In genomic region chr13:99040171-99040570, GRCm38 (mm10) we compare ENCODE assay signal across 24 mouse cellular contexts. TPM values are rescaled to one million over a fixed set of nuclear protein-coding genes. Genes with fewer than 3 reads are reported as not detected.
"Had no signal": no experiment of that assay in that cellular context is flagged by ENCODE, and none has a peak within 500 bp of the region (broad histone marks: within the 10 kb centered on the region; RNA-seq: fewer than 3 reads in every experiment).

No protein-coding gene starts in this region.

- H3K9me3 ChIP-seq: limb, embryonic 12.5 days; neural tube, embryonic 15.5 days; stomach, embryonic 15.5 days had no signal

- H3K4me2 ChIP-seq: limb, embryonic 12.5 days; neural tube, embryonic 15.5 days; stomach, embryonic 15.5 days had no signal

- H3K9ac ChIP-seq: limb, embryonic 12.5 days; liver, embryonic 14.5 days; neural tube, embryonic 15.5 days; stomach, embryonic 15.5 days had no signal

- H3K36me3 ChIP-seq: limb, embryonic 12.5 days; midbrain, embryonic 10.5 days; neural tube, embryonic 15.5 days; stomach, embryonic 15.5 days had no signal

- H3K27ac ChIP-seq: kidney, postnatal 0 days; layer of hippocampus, adult 2 months; limb, embryonic 12.5 days; liver, embryonic 14.5 days; midbrain, embryonic 10.5 days; neural tube, embryonic 15.5 days; stomach, embryonic 15.5 days had no signal

- ATAC-seq: lung, postnatal 0 days had no signal

- H3K4me3 ChIP-seq: layer of hippocampus, adult 2 months; limb, embryonic 12.5 days; midbrain, embryonic 10.5 days; myocyte; neural tube, embryonic 15.5 days; stomach, embryonic 15.5 days had no signal

- H3K4me1 ChIP-seq: stomach, embryonic 15.5 days had no signal

- DNase-seq: kidney, adult 9 months; kidney, postnatal 4 days; liver; lung, adult 18-20 months; lung, postnatal 4 days; midbrain, embryonic 14.5 days; right cerebral cortex, postnatal 4 days; thymus, adult 2 months; thymus, postnatal 25 days had no signal

- H3K27me3 ChIP-seq: limb, embryonic 12.5 days; neural tube, embryonic 15.5 days; stomach, embryonic 15.5 days had no signal

RNA-seq across cellular contexts. Expression of gene 1700024P04Rik, which starts 55.8 kb away (rescaled TPM):
- total RNA-seq: layer of hippocampus, adult 2 months; layer of hippocampus, postnatal 10 days; left cerebral cortex, postnatal 36 days; megakaryocyte, adult 5-6 weeks had no signal
- polyA plus RNA-seq: kidney, postnatal 0 days; limb, embryonic 12.5 days; liver, embryonic 14.5 days; lung, postnatal 0 days; midbrain, embryonic 10.5 days; midbrain, embryonic 14.5 days; myocyte; neural tube, embryonic 11.5 days; neural tube, embryonic 15.5 days; spleen, adult 2 months; stomach, embryonic 15.5 days; urinary bladder, adult 2 months had no signal
